Mouse (Mus musculus): ENCODE measurements around the gene Abca8a.

DNA sequence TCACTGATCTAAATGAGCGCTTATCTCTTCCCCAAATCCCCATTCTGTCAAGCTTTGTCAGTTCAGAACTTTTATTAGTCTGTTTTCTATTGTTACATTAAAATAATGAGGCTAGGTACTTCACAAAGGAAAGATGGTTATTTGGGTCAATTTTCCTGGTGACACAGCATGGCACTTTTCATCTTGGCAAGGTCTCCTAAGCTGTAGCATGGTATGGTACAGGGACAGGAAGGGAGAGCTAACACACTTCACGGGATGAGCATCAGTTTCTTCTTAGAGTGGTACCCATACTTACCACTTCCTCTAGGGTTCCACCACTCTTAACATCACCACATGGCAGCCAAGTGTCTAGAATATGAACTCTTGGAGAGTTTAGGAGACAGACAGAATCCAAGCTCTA is 113.9 kb downstream of the Abca8a start:
- TF ChIP-seq MAX (IDR thresholded peaks at IDR 0.05) (no peak), USF1 (IDR thresholded peaks at IDR 0.05; ENCODE audit: low read depth) (no peak), CTCF (IDR thresholded peaks at IDR 0.05; ENCODE audit: control insufficient read depth, insufficient read depth, insufficient read length) (no peak), CEBPB (IDR thresholded peaks at IDR 0.05; ENCODE audit: low read depth) (no peak)
